Mouse (Mus musculus) lung, adult 2 months (tissue): ENCODE measurements around the gene Ttc39a.

Experiments
- CTCF ChIP-seq: fragments of 200-500 bp; IDR thresholded peaks from 2 replicates; pipeline ENCODE4 v1.5.1; 2011; ENCODE audit warnings: mild to moderate bottlenecking, low read length, control low read depth; ENCODE audit not compliant: insufficient read depth
- POLR2A ChIP-seq: fragments of 200-500 bp; IDR thresholded peaks from 2 replicates; pipeline ENCODE4 v1.6.1; 2011; ENCODE audit warnings: low read depth, mild to moderate bottlenecking, control low read depth, low read length, borderline replicate concordance; ENCODE audit errors: extremely low read depth

- TF ChIP-seq CTCF (peak; percentile 33; the same call in 1 of the 2 replicates), POLR2A (no peak)
Measured at GRCm38 (mm10) chr4:109420138-109420795, 13.8 kb downstream of the Ttc39a start.
